Mouse (Mus musculus): ENCODE measurements around the gene Pmp22.

The Pmp22 gene

DNA sequence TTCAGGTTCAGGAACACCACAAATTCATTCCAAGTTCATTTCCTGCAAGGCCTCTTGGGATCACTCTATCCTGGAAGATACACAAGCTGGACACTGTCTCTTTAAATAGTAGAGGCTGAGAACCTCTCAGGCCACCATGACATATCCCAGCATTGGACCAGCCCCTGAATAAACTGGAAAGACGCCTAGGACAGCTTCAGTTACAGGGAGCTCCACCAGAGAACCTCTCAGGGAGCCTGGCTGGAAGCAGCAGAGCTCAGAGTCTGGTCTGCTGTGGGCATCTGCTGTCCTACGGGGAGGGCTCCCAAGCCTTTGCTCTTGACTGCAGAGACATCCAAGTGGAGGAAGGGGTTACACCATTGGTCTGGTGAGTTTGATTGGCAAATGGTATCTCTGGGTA lies at the start of gene Pmp22:
Pmp22 (plus strand) TSS at position 199 of the 400 bp plus-strand sequence.
- DNase-seq (ENCODE audit: low read depth in 1 of 2, low spot score in 2 of 2) = no peak

DNA sequence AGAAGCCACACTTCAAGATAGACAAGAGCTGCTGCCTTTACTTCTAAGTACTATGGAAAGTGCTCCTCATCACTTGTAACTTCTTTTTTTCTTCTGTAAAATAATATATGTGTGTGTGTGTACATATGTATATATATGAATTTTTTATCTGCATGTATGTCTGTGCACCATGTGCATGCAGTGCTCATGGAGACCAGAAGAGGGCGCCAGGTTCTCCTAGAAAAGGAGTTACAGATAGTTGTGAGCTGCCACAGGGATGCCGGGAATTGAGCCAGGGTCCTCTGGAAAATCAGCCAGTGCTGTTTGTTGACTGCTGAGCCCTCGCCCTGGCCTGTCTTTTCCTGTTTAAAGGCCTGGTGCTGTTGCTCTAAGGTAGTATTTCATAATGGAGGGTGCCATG lies 44.2 kb upstream of the Pmp22 start:
- no peak for DNase-seq (ENCODE audit: low read depth in 1 of 2, low spot score in 2 of 2)

DNA sequence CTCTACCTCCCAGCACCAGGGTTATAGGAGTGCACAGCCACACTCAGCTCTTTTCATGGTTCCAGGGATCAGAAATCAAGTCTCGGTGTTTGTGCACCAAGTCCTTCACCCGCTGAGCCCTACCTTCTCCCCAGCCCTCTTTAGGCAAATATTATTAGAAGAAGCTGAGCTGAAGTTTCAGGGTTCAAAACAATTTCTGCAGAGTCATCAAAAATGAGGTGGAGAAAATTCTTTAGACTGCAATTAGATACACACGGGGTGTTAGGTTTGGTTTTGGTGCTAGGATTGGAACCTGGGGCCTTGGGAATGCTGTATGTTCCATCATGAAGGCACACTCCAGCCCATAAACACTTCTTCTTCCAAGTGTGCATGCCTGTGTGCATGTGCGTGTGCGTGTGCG lies 40.1 kb upstream of the Pmp22 start:
- DNase-seq (ENCODE audit: low read depth in 1 of 2, low spot score in 2 of 2) = no peak

DNA sequence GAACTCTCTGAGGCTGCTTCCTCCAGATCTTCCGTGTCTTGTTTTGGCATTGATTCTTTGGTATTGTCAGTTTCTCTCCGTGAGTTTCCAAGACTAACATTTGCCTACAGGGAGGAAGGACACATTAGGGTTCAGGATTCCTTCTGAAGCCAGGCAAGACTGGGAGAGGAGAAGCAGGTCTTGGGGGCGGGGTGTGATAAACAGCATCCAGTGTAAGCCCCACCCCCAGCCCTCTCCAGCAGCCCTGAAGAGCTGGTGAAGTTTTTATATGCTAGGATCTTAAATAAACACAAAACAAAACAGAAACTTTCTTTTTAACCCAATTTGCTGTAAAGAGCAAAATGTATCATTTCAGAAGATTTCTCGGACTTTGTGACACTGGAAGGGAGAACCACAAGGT lies 38.6 kb upstream of the Pmp22 start:
- DNase-seq (ENCODE audit: low read depth in 1 of 2, low spot score in 2 of 2) = no peak

DNA sequence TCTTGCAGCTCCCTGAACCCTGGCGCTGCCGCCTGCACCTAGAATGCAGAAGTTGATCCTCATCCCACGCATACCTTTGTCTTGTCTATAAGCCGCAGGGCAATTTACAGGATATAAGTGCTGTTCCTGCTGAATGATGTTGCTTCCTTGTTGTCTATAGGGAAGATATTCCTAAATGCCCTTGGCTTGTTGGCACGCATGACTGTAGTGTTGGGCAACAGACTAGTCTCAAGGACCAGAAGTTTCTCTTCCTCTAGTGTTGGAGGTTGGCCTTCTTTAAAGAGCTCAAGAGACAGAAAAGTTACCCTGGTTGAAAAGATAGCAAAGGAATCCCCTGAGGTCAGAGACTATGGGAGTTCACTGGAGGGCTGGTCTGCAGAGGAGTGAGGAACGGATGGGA lies 37.8 kb upstream of the Pmp22 start:
- DNase-seq (ENCODE audit: low read depth in 1 of 2, low spot score in 2 of 2) = no peak

DNA sequence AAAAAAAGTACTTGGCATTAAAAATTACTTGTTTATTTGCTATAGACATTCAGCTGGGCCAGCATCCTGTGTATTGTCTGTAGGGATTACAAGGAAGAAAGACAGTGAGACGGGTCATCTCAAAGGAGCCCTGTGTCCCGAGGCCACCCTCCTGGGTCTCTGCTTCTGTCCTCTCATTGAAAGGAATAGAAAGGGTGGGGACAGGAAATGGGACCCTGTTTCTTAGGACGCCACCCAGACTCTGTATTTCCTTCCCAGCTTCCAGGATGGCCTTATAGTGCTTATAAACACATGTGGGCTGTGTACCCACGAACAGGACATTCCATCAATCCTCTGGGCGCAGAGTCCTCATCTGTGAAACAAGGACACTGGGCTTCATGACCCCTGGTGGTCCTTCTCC lies 36.5 kb upstream of the Pmp22 start:
- DNase-seq (ENCODE audit: low read depth in 1 of 2, low spot score in 2 of 2) = no peak

DNA sequence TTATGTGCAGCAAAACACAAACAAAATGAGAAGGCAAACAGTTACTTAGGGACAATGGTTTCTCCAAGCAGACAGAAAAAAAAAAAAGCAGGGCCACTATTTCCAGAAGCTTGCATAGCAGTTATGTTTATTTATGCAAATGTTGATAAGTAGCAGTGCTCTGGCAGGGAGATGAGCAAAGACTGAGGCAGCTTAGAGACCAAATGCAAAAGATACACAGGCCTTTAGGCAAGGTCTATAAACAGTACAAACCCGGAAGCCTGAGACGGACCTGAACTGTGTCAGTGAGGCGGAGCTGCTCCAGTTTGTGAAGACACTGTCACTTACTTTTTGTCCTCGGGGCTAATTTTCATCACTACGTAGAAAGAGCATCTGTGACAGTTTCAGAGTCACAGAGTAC lies 35.2 kb upstream of the Pmp22 start:
- DNase-seq (ENCODE audit: low read depth in 1 of 2, low spot score in 2 of 2) = no peak

DNA sequence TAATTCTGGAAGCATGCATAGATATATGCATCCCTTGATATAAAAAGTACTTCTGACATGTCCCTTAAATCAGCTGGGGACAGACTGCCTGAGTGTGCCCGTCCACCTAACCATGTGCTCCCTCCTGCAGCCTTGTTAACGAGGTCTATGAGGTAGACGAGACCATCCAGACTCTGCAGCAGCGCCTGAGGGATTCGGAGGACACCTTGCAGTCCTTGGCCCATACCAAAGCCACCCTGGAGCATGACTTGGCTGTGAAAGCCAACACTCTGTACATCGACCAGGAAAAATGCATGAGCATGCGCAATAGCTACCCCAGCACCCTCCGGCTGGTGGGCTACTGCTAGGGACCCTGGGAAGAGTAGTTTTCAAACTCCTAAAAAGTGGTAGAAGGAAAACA lies 34.3 kb upstream of the Pmp22 start:
- no peak for DNase-seq (ENCODE audit: low read depth in 1 of 2, low spot score in 2 of 2)

DNA sequence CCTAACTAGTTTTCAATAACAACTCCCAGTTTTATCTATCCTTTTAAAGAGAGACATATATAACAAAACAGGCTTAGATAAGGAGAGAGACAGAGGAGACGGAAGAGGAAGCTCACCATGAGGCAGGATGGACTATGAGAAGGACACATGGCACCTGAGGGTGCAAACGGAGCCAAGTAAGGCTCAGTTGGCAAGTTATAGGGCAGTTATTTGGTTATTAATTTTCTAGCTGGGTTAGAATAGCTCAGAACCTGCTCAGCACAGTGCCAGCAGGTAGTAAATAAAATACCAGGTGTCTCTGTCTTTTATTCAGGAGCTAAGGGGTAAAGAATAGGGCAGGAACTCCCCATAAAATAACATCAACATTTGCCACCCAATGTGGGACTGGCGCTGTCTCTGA lies 30.8 kb upstream of the Pmp22 start:
- no peak for DNase-seq (ENCODE audit: low read depth in 1 of 2, low spot score in 2 of 2)

DNA sequence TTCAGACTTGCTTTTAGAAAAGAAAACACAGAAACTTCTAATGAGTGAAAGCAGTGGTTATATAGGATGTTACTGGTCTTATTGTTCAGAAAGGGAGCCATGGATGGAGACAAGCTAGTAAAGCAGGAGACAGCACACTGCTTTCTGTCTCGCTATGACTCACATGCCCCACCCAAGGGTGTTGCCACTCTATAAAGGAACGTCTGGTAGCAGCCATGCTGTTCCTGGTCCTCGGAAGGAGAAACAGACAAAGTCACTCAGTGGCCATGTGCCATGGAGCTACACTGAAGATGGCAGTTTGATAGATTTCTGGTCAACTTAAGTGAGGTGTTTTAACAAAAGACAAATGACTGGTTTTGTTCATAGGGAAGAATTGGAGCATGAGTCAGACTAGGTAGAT lies 29.4 kb upstream of the Pmp22 start:
- DNase-seq (ENCODE audit: low read depth in 1 of 2, low spot score in 2 of 2) = no peak

DNA sequence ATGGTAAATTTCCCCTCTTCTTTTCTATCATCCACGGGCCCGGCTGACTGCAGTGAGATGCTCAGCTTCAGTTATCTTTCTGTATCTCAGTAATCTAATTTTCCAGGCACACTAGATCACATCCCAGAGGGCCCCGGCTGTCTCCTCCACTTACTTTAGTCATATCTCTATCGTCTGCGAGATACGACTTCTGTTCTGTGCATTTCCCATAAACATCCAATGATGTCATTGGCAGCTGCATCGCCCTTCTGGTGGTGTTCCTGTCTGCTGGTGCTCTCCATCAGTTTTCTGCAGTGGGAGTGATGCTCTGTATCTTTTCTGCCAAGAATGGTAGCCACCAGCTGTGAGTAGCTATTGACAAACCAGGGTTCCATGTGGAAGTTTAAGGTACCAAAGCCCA lies 25.5 kb upstream of the Pmp22 start:
- DNase-seq (ENCODE audit: low read depth in 1 of 2, low spot score in 2 of 2) = no peak

DNA sequence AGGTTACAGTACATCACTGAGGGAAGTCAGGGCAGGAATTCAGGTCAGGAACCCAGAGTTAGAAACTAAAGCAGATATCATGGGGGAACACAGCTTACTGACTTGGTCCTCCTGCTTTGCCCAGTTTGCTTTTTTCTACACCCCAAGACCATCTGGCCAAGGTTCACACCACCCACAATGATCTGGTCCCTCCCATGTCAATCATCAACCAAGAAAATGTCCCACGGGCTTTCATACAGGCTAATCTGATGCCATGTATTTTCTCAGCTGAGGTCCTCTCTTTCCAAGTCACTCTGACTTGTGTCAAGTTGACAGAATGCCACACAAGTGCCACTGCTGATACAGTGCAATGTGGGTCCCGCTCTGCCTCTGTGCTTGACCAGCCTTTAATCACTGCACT lies 24.8 kb upstream of the Pmp22 start:
- no peak for DNase-seq (ENCODE audit: low read depth in 1 of 2, low spot score in 2 of 2)

DNA sequence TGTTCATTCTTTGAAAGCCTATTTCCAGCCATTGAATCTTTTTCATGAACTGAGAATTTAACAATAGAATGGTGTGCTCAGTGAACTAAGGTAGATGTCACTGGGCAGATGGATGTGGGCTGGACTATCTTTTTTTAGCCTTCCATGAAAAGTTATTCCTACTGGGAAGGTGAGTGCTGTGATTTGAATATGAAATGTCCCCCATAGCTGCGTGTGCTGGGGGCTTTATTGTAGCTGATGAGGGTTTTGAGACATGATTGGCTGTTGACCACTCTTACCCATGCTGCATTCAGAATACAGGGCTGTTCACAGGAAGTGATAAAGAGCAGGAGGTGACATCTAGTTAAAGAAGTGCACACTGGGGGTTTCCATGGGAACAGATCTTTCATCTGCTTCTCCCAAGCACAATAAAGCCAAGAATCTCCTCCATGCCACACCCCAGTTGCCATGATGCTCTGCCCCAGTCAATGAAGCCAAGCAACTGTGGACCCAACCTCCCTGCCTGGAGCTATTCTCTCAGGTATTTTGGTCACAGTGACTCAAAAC lies 19.5 kb upstream of the Pmp22 start:
- no peak for DNase-seq (ENCODE audit: low read depth in 1 of 2, low spot score in 2 of 2)

DNA sequence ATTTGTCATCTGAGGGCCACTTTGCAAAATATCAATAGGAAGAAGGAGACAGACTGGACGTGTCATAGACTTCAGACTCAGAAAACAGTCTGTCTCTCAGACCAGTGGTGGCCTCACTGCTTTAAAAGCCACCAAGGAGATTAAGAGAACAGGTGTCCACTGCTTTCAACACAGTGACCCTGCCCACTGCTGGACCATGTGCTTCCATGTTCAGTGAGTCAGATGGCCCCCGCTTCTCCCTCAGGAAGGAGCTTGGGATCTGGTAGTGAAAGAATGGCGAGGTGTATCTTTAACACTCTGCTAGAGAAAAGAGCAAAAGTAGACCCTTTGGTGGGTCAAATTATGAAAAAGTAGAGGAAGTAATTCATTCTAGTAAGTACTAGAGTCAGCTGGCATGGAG lies 18.5 kb upstream of the Pmp22 start:
- DNase-seq (ENCODE audit: low read depth in 1 of 2, low spot score in 2 of 2) = no peak

DNA sequence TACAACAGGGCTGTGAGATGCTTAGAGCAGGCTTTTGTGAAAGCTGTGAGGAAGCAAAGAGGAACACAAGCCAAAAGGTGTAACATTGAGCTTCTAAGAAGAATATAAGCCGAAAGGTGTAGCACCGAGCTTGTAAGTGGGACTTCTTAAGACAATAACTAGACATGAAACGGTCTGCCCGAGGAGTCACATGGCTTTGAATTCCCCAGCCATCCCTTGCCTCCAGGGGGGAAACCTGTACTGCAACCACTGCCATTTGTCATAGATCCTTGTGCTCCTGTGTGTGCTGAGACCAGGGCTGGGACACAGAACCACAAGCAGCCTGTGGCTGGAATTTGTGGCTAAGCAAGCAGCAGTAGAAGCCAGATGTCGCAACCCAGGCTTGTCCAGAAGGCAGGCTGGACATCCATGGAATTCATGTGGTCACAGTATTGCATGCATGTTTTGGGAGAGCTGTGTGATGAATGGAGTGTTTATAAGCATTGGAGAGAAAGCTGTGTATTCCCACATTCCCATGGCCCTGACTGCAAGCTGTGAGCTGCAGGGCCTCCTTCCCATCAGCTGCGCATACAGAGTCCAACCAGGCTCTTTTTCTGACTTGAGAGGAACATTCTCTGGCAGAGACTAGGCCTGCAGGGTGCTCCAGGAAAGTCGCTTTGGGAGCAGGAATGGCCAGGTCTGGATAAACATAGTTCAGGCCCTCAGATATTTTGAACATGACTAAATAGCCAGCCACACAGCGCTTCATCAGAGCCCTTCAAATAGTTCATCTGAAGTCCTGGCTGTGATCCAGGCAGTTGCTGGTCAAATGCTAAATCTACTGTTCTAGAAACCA lies 13.8 kb upstream of the Pmp22 start:
- DNase-seq (ENCODE audit: low read depth in 1 of 2, low spot score in 2 of 2) = no peak

DNA sequence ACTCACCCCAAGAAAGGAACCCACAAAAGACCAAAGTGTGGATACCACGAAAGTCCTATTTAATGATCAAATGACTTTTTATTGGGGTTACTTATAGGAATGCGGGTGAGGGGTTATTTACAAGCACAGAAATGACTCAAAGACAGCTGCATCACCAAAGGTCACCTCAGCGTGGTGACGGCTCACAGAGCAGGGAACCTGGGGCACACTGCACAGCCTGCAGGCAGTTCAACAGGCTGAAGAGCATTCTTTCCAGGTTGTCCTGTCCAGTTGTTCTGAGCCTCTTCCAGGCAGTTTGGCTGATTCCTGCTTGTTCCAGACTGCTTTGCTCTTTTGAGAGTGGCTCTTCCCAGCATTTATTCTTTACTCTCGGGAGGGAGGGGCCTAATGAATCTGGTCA lies 12.1 kb upstream of the Pmp22 start:
- no peak for DNase-seq (ENCODE audit: low read depth in 1 of 2, low spot score in 2 of 2)

DNA sequence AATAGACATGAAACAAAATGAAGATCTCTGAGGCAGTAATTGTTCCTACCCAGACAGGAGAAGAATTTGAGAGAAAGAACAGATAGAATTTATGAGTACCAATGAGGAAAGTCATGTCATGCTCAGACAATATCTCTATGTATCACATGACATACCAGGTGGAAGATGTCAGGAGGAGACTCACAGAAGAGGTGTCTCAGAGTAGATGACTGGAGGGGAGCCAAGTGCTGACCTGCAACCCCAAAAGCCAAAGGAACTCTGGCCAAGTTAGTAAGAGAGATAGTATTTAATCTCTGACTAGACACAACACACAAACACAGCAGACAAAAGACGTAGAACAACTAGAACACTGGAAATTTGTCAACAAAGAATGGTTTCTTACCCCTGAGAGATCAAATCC lies 11.5 kb upstream of the Pmp22 start:
- no peak for DNase-seq (ENCODE audit: low read depth in 1 of 2, low spot score in 2 of 2)

DNA sequence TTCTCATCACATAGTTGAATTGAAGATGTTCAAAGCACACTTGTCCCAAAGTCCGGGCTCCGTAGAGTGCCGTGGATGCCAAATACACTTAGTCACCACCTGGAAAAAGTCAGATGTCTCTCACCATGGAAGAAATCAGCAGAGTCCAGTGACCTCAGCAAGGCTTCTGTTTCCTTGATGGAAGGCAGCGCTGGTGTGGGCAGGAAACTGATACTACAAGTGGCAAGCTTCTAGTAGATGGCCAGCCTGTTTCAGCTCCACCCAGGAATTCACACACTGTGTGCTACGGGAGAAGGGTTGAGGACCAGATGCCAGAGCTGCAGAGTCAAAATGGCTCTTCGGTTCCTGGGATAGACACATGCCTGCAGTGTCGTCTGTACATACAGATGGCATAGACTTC lies 9.0 kb upstream of the Pmp22 start:
- DNase-seq (ENCODE audit: low read depth in 1 of 2, low spot score in 2 of 2) = no peak

DNA sequence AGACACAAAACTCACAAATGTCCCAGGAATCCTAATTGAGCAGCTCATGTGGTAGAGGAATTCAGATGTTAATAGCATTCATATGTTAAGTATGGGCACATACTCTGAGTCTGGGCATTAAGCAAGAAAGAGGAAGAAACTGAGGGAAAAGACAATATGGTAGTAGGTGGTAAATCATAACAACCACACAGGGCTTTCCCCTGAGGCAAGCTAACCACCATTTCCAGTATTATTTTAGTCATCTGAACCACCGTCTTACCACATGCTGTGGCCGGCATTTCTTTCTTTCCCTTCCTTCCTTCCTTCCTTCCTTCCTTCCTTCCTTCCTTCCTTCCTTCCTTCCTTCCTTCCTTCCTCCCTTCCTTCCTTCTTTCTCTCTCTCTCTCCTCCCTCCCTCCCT lies 6.5 kb upstream of the Pmp22 start:
- no peak for DNase-seq (ENCODE audit: low read depth in 1 of 2, low spot score in 2 of 2)

DNA sequence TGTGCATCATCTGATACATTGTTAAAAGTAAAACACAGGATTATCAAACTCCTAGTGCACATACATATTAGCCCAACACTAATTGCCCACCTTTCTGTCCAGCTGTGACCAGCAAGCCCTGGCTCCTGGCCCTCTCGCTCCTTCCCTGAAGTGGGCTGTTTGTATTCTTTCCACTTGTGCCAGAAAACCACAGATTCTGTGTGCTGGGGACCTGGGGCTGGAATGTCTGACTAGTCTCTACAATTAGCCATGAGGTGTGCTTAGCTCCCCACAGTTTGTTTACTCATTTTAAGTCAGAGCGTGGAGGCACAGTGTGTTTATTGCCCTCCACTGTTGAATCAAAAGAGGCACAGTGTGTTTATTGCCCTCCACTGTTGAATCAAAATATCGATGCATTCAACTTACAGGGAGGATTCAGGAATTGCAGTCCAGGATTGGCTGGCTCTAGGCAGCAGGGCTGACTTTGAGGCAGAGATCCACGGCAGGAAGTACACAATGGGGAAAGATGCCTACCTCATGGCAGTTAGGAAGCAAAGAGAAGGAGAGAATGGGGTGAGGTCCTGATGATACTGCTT lies 5.9 kb upstream of the Pmp22 start:
- no peak for DNase-seq (ENCODE audit: low read depth in 1 of 2, low spot score in 2 of 2)

DNA sequence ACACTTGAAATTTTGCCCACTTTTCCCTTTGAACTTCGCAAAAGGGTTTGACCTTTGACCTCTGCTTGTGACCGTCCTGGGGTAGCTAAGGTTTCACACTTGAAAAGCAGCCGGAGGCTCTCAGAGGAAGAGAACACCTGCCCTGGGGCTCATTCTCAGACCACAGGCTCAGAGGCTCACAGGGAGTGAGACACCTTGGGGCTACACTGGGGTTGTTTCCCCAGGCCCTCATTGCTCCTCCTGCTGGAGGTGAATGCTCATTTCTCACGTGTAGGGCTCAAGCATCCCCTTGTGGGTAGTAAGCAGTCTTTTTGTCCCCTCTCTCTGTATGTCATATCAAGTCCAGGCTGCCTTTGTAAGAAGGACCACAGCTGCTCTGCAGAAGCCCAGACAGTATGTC lies 4.5 kb upstream of the Pmp22 start:
- DNase-seq (ENCODE audit: low read depth in 1 of 2, low spot score in 2 of 2) = no peak

DNA sequence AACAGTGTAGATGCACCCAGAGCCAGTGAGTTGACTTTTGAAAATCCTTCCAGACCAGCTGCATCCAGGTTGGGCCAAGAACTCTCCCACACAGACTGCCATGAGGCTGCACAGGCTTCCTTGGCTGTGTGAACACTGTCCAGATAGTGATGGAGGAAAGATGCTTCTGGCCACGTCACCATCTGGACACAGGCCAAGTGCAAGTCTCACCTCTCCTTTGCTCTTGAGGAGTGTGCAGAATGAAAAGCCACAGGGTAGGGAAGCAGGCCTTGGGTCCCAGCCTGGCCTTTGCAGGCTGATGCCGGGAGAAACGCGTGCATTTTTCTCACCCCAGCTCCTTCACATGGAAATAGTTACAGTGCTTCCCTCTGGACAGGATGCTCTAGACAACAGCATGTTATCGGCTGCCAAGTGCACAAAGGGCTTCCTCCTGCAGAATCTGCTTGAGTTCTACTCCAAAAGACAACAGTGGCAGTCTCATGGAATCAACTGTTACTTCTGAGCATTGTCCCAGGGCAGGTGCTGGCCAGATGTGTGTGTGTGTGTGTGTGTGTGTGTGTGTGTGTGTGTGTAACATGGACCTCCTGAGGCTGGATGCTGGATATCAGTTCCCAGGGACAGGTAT lies 2.8 kb upstream of the Pmp22 start:
- no peak for DNase-seq (ENCODE audit: low read depth in 1 of 2, low spot score in 2 of 2)
